Mouse (Mus musculus) ZHBTc4 (cell line): ENCODE measurements around the gene Slc32a1.

Source experiments
- DNase-seq: peaks from one replicate; pipeline ENCODE4 v3.0.0-alpha.2; 2011; ENCODE audit warnings: low read depth, low spot score

Slc32a1 gene

DNA sequence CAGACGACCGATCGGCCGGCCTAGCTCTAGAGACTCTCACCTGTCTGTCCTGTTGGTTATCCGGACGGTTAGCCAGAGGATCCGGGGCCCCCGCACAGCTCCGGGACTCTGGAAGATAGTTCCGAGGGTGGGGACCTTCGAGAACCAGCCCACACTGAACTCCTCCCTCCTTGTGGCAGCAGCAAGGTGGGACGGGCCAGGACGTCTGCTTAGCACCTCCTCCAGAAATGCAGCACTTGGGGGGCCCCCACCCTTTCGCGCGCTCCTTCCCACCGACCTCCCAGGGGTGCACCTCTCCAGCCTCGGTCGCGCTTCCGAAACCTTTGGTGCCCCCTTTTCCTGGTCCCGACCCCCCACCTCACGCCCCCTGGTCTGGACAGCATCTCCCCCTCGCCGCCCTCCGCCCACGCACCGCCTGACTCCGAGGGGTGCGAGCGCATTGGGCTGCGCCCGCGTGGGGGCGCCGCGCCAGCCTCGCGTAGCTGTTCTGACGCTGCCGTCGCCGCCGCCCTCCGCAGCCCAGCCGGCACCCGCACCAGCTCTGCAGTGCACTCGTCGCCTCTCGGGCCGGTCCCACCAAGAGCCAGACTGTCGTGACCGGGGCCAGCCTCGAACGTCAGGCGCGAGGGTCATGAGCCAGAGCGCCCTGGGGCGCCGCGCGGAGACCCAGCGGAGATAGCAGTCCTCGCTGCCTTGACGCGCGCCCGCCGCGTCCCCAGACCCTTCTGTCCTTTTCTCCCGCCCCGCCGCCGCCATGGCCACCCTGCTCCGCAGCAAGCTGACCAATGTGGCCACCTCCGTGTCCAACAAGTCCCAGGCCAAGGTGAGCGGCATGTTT lies at the start of gene Slc32a1:
TSS of gene Slc32a1 (plus strand) at position 280 of the 838 bp plus-strand sequence.
- DNase-seq, result peak; percentile 53

GRCm38 (mm10) chr2:158560801-158561200 lies 49.8 kb upstream of the Slc32a1 start:
- peak; percentile 61 for DNase-seq

GRCm38 (mm10) chr2:158561371-158562144 lies 49.0 kb upstream of the Slc32a1 start:
- DNase-seq, result no peak

GRCm38 (mm10) chr2:158570421-158571081 lies 40.0 kb upstream of the Slc32a1 start:
- peak; percentile 86 for DNase-seq

DNA sequence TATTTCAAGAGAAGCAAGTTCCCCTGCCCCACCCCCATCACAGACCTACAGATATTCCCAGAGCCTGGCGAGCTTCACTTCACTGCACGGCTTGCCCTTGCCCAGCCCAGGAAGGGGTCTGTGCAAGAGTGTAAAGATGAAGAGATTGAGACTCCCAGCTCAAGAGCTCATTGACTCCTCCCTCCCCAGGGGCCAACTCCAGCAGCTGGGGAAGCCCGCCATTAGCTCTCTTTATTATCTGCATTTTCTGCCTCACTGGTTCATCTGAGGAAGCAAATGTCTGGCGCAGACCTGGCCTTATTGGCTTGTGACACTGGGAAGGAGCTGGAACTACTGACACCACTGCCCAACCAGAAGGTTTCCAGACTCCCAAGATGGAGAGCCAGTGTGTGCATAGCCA lies 30.6 kb upstream of the Slc32a1 start:
- DNase-seq, result no peak

GRCm38 (mm10) chr2:158584621-158585358 lies 25.8 kb upstream of the Slc32a1 start:
- DNase-seq, result peak; percentile 74

- DNase-seq, result no peak
These were observed 21.9 kb upstream of the Slc32a1 start for GRCm38 (mm10) chr2:158588524-158589271.

DNA sequence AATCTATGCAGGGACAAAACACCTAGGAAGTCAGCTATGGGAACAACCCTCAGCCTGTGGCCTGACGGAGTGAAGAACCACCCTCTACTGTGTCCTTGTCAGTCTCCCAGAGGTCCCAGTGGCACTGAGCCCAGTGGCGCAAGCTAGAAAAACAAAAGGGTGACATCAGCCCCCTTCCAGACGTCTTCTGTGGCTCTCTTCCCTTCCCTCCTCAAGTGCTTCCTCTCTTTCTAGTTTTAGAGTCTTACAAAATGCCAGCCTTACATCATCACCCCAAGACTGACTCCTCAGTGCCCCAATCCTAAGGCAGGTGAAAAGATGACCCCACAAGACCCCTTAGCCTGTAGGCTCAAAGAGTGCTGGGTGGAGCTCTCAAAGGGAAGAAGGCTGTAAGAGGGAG lies 20.1 kb upstream of the Slc32a1 start:
- no peak for DNase-seq

GRCm38 (mm10) chr2:158591286-158591685 lies 19.3 kb upstream of the Slc32a1 start:
- DNase-seq, result peak; percentile 92

DNA sequence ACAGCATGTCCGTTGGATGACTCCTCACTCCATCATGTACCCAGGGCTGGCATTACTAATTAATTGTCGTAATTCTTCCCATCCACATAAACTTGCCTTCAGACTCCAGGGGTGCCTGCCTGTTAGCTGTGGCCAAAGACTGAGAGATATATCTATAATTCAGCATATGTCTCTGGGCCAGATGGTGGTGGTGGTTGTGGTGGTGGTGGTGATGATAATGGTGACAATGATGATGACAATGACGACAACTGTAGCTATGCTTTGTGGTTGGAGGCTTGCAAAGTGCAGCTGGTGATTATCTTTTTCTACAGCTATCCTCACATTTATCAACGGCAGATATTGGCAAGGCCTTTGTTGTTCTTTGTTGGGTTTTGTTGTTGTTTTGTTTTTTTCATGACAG lies 17.2 kb upstream of the Slc32a1 start:
- DNase-seq, result no peak

DNA sequence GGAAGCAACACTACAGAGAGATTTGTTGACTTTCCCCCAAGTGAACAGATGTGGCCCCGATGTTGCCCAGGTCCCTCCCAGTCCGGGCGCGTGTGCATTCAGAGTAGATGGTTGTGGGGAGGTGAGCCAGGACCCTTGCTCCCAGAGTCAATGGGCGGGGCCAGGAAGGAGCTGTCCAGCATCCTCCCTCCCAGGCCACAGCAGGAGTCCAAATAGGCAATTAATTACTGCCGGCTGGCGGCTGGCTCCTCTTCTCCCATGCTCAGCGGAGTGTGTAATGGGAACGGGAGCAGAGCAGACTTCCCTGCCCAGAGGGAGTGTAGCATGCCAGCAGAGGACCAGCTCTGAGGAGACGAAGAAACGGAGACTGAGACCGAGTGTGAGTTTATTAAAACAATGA lies 15.5 kb upstream of the Slc32a1 start:
- DNase-seq, result peak; percentile 83

GRCm38 (mm10) chr2:158595577-158595976 lies 15.0 kb upstream of the Slc32a1 start:
- DNase-seq, result no peak

DNA sequence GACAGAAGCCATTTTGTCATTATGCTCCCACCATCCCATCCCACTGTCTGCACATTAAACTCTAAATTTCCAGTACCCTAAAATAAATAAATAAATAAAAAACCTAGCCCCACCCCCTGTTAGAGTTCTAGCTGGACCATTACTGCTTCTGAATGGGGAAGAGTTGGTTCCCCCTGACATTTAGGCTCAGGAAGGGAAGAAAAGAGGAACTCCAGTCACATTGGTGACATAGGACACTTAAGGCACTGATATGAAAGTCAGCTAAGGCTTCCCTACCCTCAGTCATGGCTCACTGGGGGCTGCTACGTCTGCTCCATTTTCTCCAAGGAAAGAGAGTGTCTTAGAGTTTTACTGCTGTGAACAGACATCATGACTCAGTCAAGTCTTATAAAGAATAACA lies 13.8 kb upstream of the Slc32a1 start:
- DNase-seq, result no peak

DNA sequence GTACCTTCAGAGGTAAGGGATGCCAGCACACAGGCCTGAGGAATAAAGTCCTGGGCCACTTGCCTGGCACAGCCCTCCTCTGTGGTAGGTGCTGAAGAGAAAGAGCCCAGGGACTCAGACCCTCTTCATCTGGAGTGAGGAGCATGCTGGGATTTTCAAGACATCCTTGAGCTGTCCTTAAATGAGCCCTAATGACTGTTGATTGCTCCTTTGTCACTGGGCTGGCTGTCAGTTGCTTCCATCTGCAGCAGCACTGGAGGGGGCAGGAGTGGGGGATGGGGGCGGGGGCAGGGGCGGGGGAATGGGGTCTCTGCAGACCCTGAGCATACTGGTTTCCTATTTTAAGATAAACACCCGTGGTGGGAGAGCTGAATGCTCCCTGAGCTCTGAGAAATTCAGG lies 10.1 kb upstream of the Slc32a1 start:
- DNase-seq, result no peak

DNA sequence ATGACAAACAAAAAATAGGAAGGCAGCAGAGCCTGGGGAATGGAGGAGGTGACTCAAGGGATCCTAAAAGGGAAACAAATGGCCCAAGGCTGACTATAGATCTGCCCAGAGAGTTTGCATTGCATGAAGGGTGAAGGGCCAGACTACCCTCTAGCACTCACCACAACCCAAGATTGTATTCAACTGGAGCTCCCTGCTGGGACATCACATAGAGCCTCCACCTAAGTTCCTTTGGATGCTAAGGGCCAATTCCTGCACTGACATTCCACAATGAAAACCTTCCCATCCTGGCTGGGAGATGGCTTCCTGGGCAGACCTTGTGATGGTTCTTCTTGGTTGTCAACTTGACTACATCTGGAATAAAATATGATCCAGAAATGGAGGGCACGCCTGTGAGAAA lies 9.2 kb upstream of the Slc32a1 start:
- DNase-seq, result peak; percentile 54

GRCm38 (mm10) chr2:158602663-158603062 lies 7.9 kb upstream of the Slc32a1 start:
- DNase-seq, result no peak

- DNase-seq, result no peak
These were observed 4.0 kb upstream of the Slc32a1 start for GRCm38 (mm10) chr2:158606511-158606964.

GRCm38 (mm10) chr2:158609681-158610080 lies 886 bp upstream of the Slc32a1 start:
- DNase-seq, result peak; percentile 39

DNA sequence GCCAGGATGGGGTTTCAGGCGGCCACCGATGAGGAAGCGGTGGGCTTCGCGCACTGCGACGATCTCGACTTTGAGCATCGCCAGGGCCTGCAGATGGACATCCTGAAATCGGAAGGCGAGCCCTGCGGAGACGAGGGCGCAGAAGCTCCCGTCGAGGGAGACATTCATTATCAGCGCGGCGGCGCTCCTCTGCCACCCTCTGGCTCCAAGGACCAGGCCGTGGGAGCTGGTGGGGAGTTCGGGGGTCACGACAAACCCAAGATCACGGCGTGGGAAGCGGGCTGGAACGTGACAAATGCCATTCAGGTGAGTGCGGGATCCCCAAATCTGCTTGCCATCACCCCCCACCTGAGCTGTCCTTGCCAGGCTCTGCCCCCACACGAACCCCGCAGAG lies 756 bp downstream of the Slc32a1 start:
- peak; percentile 23 for DNase-seq
